Mouse (Mus musculus): ENCODE data around the gene Pla2g5.
"Not testable (repeated sequence)": the region's sequence is repeated elsewhere in the genome, so short reads cannot be mapped to it uniquely, and the experiment has no call there.

Pla2g5 gene

GRCm38 (mm10) chr4:138863344-138863998 is at the start of gene Pla2g5:
TSS of gene Pla2g5 (minus strand) at chr4:138863482.
- DNase-seq (ENCODE audit: extremely low read depth, insufficient read length, low spot score): peak; percentile 63

- no peak for DNase-seq (ENCODE audit: extremely low read depth, insufficient read length, low spot score)
Observed at GRCm38 (mm10) chr4:138905624-138906337, 42.5 kb upstream of the Pla2g5 start.

GRCm38 (mm10) chr4:138899361-138899760 is 36.1 kb upstream of the Pla2g5 start:
- DNase-seq (ENCODE audit: extremely low read depth, insufficient read length, low spot score): no peak

GRCm38 (mm10) chr4:138893789-138894188 is 30.5 kb upstream of the Pla2g5 start:
- not testable (repeated sequence) for DNase-seq (ENCODE audit: extremely low read depth, insufficient read length, low spot score)

GRCm38 (mm10) chr4:138892655-138893054 is 29.4 kb upstream of the Pla2g5 start:
- DNase-seq (ENCODE audit: extremely low read depth, insufficient read length, low spot score): no peak

GRCm38 (mm10) chr4:138889635-138890034 is 26.4 kb upstream of the Pla2g5 start:
- DNase-seq (ENCODE audit: extremely low read depth, insufficient read length, low spot score): no peak

- DNase-seq (ENCODE audit: extremely low read depth, insufficient read length, low spot score): no peak
Observed at GRCm38 (mm10) chr4:138889165-138889564, 25.9 kb upstream of the Pla2g5 start.

GRCm38 (mm10) chr4:138884261-138884660 is 21.0 kb upstream of the Pla2g5 start:
- no peak for DNase-seq (ENCODE audit: extremely low read depth, insufficient read length, low spot score)

GRCm38 (mm10) chr4:138882179-138882578 is 18.9 kb upstream of the Pla2g5 start:
- DNase-seq (ENCODE audit: extremely low read depth, insufficient read length, low spot score): no peak

- DNase-seq (ENCODE audit: extremely low read depth, insufficient read length, low spot score): no peak
Observed at GRCm38 (mm10) chr4:138880811-138881584, 17.7 kb upstream of the Pla2g5 start.

GRCm38 (mm10) chr4:138879808-138880207 is 16.5 kb upstream of the Pla2g5 start:
- DNase-seq (ENCODE audit: extremely low read depth, insufficient read length, low spot score): no peak

GRCm38 (mm10) chr4:138878783-138879182 is 15.5 kb upstream of the Pla2g5 start:
- DNase-seq (ENCODE audit: extremely low read depth, insufficient read length, low spot score): no peak

- DNase-seq (ENCODE audit: extremely low read depth, insufficient read length, low spot score): peak; percentile 76
Observed at GRCm38 (mm10) chr4:138877731-138878130, 14.4 kb upstream of the Pla2g5 start, which contains the start of gene Pla2g2e. TSS of gene Pla2g2e (plus strand) at chr4:138877942.

GRCm38 (mm10) chr4:138875986-138876385 is 12.7 kb upstream of the Pla2g5 start:
- no peak for DNase-seq (ENCODE audit: extremely low read depth, insufficient read length, low spot score)

- DNase-seq (ENCODE audit: extremely low read depth, insufficient read length, low spot score): not testable (repeated sequence)
Observed at GRCm38 (mm10) chr4:138875275-138875674, 12.0 kb upstream of the Pla2g5 start.

GRCm38 (mm10) chr4:138873864-138874263 is 10.6 kb upstream of the Pla2g5 start, which contains the start of gene Gm13030:
TSS of gene Gm13030 (minus strand) at chr4:138873964.
- DNase-seq (ENCODE audit: extremely low read depth, insufficient read length, low spot score): no peak

- no peak for DNase-seq (ENCODE audit: extremely low read depth, insufficient read length, low spot score)
Observed at GRCm38 (mm10) chr4:138868666-138869065, 5.4 kb upstream of the Pla2g5 start.

GRCm38 (mm10) chr4:138866413-138866812 is 3.1 kb upstream of the Pla2g5 start:
- DNase-seq (ENCODE audit: extremely low read depth, insufficient read length, low spot score): peak; percentile 61

GRCm38 (mm10) chr4:138865991-138866390 is 2.7 kb upstream of the Pla2g5 start:
- DNase-seq (ENCODE audit: extremely low read depth, insufficient read length, low spot score): no peak

- no peak for DNase-seq (ENCODE audit: extremely low read depth, insufficient read length, low spot score)
Observed at GRCm38 (mm10) chr4:138865092-138865491, 1.8 kb upstream of the Pla2g5 start.

GRCm38 (mm10) chr4:138859728-138860127 is 3.6 kb downstream of the Pla2g5 start:
- no peak for DNase-seq (ENCODE audit: extremely low read depth, insufficient read length, low spot score)

Data from 3134 (cell line).